Mouse (Mus musculus) heart, postnatal 25 days (tissue): Measurements from ENCODE around the gene Spib. TPM values are rescaled to one million over a fixed set of nuclear protein-coding genes. Genes with fewer than 3 reads are reported as not detected.

Experiments used
- DNase-seq: peaks from one replicate; pipeline ENCODE4 v3.0.0; 2022; ENCODE audit warnings: low spot score
- intact Hi-C: fragments of 180-260 bp; cut with DNase I; formaldehyde crosslinking; loops from one replicate; pipeline ENCODE4 v1.15.1; 2025
- total RNA-seq, 2 experiments: library from RNA; stranded (reverse); gene quantifications; 2 replicates each; pipeline ENCODE4 v1.2.3; 2021

The Spib gene
- total RNA-seq, 2 experiments from 2014 or later: 0.18 to 0.53 TPM

- DNase-seq: no peak
- intact Hi-C loops: loop anchor here (2.0 to 5.0 kb wide), 3 partner anchors 50 to 303 kb away; partner anchors contain the start of genes 1700028J19Rik and 2410002F23Rik
Observed at GRCm38 (mm10) chr7:44550409-44550678, 18.5 kb upstream of the Spib start.

- intact Hi-C loops: loop anchor here (2.0 to 5.0 kb wide), 3 partner anchors 49 to 303 kb away; partner anchors contain the start of genes 1700028J19Rik and 2410002F23Rik
- no peak for DNase-seq
Observed at GRCm38 (mm10) chr7:44549621-44550408, 17.9 kb upstream of the Spib start.

DNA sequence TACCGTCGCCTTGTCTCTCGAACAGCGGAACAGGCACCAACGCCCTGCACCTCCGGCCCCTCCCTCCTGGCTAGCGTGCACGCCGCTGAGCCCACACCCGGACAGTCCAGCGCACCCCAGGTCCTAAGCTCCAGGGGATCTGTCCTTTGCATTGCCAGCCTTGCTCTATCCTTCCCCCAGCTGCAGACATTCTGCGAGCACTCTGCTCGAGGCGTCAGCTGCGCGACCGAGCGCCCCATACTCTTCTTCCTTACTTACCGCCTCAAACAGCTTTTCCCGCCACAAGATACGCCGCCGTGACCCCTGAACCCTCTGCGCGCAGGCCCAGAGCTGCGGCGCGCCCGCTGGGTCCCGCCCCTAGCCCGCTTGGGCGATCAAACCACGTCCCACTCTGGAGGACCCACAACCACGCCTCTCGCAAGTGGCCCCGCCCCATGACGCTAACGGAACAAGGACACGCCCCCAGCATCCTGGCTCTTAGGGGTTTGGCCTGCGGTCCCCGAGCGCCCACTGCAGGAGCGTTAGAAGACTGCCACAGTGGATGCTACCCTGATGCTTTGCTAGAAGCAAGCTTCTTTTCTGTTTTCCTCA is 16.7 kb upstream of the Spib start, which contains the start of gene Pold1:
TSS of gene Pold1 (minus strand) at position 353 of the 591 bp plus-strand sequence.
- intact Hi-C loops: no loop called here
- peak; percentile 99 for DNase-seq

GRCm38 (mm10) chr7:44547725-44548124 is 15.9 kb upstream of the Spib start:
- DNase-seq: no peak

GRCm38 (mm10) chr7:44547041-44547440 is 15.2 kb upstream of the Spib start:
- intact Hi-C loops: no loop called here
- DNase-seq: no peak

More at GRCm38 (mm10) chr7:44547725-44548124, 15.9 kb upstream of the Spib start:
- intact Hi-C loops: no loop called here

DNA sequence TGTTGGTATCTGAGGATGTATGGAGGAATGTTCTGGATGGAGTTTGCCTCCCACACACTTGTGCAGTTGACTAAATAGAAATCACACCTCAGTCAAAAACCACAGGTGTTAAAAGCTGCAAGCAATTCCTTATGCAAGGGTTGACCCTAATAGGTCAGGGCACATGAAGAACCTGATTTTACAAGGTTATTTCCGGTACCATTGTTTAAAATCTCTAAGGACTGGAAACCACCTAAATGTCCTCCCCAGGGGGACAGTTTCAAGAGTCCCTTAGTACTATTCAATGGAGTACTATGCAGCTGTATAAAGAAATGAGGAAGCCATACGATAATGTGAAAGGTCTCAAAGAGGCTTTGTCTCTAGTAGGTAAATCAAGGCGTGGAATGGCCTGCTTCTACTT is 14.4 kb upstream of the Spib start:
- DNase-seq: no peak
- intact Hi-C loops: no loop called here

- DNase-seq: no peak
- intact Hi-C loops: no loop called here
Observed at GRCm38 (mm10) chr7:44543071-44543470, 11.2 kb upstream of the Spib start.

DNA sequence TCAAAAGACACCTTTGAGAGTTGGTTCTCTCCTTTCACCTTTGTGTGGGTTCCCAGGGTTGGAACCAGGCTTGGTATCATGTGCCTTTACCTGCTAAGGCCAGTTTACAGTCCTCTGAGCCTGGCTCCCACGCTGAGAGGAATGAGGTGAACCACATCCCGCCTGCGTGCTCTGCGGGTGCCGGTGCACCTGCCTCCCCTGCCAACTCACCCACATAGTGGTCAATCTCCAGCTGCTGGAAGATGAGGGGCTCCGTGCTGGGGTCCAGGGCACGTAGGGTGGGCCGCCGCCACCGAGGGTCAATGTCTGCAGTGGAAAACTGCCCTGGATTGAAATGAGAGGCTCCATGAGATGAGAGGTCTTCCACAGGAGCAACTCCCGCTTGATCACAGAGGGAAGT is 10.7 kb upstream of the Spib start:
- no peak for DNase-seq
- intact Hi-C loops: no loop called here

- intact Hi-C loops: no loop called here
- no peak for DNase-seq
Observed at GRCm38 (mm10) chr7:44538756-44539624, 7.1 kb upstream of the Spib start.

DNA sequence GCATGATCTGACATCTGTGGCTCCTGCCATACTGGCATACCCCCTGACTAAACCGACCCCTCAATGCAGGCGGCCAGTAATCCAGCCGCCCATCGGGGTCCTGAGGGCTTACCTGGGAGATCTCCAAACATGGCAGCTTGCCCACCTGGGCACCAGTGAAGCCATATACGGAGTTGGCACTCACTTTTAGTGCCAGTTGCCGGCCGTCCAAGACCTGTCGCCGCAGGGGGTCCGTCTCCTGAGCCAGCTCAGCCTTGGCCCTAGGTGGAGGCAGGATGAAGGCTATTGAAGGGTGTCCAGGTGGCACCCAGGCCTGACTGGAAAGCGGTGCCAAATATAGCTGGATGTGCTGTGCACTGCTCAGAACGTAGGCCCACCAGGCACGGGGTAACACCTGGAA is 5.6 kb upstream of the Spib start:
- no peak for DNase-seq
- intact Hi-C loops: no loop called here

DNA sequence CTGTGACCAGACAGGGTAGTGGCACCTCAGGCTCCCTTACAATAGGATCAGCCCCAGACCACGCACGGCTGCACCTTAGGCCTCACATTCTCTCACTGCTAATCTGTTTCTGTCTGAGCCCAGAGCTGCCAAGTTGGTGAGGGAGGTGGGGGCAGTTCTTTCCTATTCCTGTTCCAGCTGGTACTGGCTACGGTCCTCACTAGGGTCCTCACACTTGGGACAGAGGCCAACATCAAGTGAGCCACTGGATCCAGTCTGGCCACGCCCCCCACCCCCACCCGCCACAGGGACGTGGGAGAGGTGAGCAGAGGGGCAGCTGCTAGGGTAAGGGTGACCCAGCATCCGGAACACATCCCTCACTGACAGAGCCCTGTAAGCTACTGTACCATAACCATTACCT is 5.1 kb upstream of the Spib start:
- intact Hi-C loops: no loop called here
- DNase-seq: no peak

DNA sequence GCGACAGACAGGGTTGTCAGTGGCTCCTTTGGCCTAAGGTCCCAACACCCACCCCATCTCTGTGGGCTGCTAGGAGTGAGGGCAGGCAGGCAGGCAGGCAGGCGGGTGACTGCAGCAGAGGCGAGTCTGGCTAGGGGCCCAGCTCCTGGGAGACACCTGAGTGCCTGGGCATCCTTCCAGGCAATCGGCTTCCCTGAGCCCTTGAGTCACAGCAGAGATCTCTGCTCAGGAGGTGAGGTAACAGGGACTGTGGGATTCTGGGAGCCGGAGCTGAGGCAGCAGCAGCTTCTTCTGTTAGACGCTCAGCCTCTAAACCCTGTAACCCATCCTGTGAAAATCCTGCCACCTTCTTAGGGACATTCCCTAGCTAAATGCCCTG is 4.7 kb upstream of the Spib start:
- DNase-seq: no peak
- intact Hi-C loops: no loop called here

- intact Hi-C loops: no loop called here
- DNase-seq: no peak
Observed at GRCm38 (mm10) chr7:44535657-44536589, 4.1 kb upstream of the Spib start.

GRCm38 (mm10) chr7:44534656-44535441 is 3.0 kb upstream of the Spib start:
- DNase-seq: no peak
- intact Hi-C loops: no loop called here

DNA sequence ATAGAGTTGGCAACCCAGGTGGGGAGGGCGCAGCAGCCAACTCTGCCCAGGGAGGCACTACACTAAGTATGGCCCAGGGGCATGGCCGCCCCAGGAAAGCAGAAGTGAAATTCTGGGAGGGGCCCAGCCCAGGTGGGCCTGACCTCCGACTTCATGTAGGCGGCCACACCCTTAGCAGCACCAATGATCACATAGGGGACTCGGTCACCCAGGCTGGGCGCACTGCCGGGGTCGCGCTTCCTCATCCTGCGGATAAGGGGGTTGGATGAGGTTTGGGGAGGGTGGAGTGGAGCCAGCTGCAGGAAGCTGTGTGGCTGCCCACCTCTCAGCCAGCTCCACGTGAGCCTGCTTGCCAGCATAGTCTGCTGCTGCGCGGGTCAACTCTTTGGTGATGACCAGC is 2.4 kb upstream of the Spib start:
- intact Hi-C loops: no loop called here
- DNase-seq: no peak

GRCm38 (mm10) chr7:44533746-44534045 is 1.8 kb upstream of the Spib start:
- intact Hi-C loops: no loop called here
- no peak for DNase-seq

DNA sequence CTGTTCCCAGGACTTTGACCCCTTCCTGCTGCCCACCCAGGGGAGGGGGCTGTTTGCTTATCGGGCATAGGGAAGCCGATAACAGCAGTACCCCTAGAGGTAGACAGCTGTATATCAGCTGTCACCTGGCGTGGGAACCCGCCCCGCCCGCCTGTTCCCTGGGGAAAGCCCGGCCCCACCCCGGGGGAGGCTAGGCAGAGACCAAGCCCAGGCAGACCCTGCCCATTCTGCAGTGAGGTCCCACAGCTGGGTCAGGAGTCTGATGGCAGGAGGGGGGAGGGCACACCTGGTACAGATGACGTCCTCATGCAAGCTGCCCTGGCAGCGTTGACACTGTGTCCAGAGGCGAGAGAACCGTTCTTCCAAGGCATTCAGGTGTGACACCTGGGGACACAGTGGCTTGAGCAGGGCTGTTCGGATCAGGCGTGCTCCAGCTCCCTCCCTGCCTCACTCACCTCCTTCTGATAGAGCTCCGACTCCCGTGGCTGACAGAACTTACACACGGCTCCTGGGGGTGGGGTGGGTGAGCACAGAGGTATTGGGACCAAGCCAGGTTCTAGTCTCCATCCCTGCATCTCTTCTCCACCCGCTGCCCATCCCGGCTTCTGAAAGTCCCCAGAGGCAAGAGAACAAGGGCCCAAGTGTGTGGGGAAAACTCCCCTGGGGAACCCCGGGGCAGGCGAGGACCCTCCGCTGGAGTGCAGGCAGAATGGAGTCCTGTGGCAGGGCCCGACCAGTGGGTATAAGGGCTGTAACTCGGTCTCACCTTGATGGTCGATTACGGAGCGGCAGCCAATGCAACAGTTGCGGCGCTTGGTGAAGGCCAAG is 1.3 kb upstream of the Spib start:
- intact Hi-C loops: no loop called here
- no peak for DNase-seq

GRCm38 (mm10) chr7:44531207-44531606 is 664 bp downstream of the Spib start:
- intact Hi-C loops: no loop called here
- DNase-seq: no peak
